Mouse (Mus musculus): ENCODE data around the gene Gm28635.

DNA sequence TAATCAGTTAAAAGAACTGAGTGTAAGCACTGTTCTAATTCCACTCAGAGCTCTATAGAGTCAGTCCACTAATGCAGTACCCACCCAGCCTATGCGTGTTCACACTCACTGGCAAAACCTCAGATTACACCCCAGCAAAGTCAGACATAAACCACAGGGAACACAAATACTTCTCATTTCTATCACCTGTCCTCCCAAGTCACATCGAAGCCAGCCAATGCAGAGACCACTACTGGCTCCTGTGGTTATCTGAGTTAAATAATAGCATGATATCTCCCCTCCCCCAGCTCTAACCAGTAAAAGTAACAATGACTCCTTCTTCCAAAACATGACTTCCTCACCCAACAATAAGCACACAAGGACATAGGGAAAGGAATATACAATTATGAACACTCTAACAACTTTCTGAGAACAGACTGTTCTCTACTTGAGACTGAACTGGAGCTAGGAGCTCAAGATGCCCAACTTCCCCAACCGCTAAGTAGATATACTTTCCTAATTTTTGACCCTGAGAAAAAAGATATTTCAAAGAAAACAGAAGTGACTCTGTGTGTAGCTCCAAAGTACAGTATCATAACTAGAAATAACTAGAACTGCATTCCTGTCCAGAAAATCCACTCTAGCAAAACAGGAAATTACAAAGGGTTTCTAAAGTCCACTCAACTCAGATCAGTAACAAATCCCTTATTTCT is 54.3 kb downstream of the Gm28635 start:
- TF ChIP-seq CTCF (IDR thresholded peaks at IDR 0.05; ENCODE audit: borderline replicate concordance, insufficient read depth, low read depth, low read length) (no peak), POLR2A (IDR thresholded peaks at IDR 0.05; ENCODE audit: borderline replicate concordance, insufficient read depth, low read length) (no peak)
